Mouse (Mus musculus): ENCODE measurements around the gene Pgm3. TPM values are rescaled to one million over a fixed set of nuclear protein-coding genes. Genes with fewer than 3 reads are reported as not detected.

The Pgm3 gene
- polyA plus RNA-seq, 1 experiment from 2014 or later = 40.4 TPM

GRCm38 (mm10) chr9:86583740-86584139 lies 12.1 kb upstream of the Pgm3 start:
- H3K9me3 ChIP-seq (replicated peaks) = no peaks in the 10 kb centered on the region
- H3K27ac ChIP-seq = no peak overlapping the region
- ATAC-seq (ENCODE audit: low FRiP score) = peak; percentile 73; the same call in 1 of the 2 replicates
- no peak overlapping the region for H3K4me3 ChIP-seq
- 52% methylated on average over 3 of the region's 3 CpGs for WGBS
- no peaks in the 10 kb centered on the region for H3K36me3 ChIP-seq
- no peak overlapping the region for H3K9ac ChIP-seq
- no peak overlapping the region for H3K4me2 ChIP-seq (replicated peaks)
- no peaks in the 10 kb centered on the region for H3K4me1 ChIP-seq
- H3K27me3 ChIP-seq = no peaks in the 10 kb centered on the region

DNA sequence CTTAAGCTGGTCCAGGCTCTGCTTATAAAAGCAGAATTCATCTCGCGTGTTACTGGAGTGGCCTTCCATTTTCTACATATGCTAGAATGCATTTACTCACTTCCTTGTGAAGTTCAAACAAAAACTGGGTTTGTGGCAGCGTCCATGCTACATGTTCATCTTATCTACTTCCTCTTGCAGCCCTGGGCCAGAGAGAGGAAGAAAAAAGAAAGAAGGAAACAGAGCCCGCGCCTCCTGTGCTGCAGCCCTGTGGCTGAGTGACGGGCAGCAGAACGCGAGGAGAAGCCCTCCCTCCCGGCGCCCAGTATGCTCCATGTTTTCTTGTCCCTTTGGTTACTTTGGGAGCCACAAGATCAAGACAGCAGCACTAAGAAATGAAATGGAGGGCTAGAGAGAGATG lies 8.0 kb upstream of the Pgm3 start:
- Histone ChIP-seq H3K9me3 (replicated peaks) (no peaks in the 10 kb centered on the region), H3K27me3 (no peaks in the 10 kb centered on the region), H3K27ac (no peak overlapping the region), H3K4me2 (replicated peaks) (no peak overlapping the region), H3K4me1 (no peaks in the 10 kb centered on the region), H3K36me3 (no peaks in the 10 kb centered on the region), H3K4me3 (no peak overlapping the region), H3K9ac (no peak overlapping the region)
- no peak for ATAC-seq (ENCODE audit: low FRiP score)
- 92% methylated on average over 10 of the region's 10 CpGs for WGBS

GRCm38 (mm10) chr9:86575178-86575577 lies 3.5 kb upstream of the Pgm3 start:
- ATAC-seq (ENCODE audit: low FRiP score) = no peak
- Histone ChIP-seq H3K9me3 (replicated peaks) (no peaks in the 10 kb centered on the region), H3K36me3 (no peaks in the 10 kb centered on the region), H3K27ac (no peak overlapping the region), H3K4me3 (no peak overlapping the region), H3K9ac (no peak overlapping the region), H3K4me1 (peaks cover 14% of the 10 kb centered on the region), H3K27me3 (no peaks in the 10 kb centered on the region), H3K4me2 (replicated peaks) (no peak overlapping the region)
- WGBS = 94% methylated on average over 6 of the region's 6 CpGs

DNA sequence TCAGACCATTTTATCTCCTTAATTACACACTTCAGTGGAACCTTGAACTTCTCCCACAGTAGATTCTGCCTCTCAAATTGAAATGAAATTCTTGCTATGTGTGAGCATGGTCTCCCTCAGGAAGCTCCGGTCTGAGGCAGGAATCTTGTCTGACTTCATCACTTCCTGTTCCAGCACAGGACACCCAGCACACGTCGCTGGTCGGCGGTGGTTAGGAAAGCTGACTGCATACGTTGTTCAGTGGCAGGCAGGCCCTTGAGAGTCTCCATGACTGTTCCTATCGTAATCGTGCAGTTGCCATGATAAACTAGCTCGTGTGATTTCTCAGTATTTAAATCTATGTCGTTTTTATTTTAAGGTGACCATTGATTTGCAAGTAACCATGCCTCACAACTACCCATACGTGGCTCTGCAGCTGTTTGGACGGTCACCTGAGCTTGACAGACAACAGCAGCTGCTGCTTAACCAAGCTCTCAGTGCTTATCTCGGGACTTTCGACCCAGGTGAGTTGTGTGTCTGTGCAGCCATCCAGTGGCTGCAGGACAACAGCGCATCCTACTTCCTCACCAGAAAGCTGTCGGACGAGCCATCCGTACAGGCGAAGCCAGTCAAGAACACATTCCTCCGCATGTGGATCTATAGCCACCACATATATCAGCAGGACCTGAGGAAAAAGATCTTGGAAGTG lies 2.1 kb upstream of the Pgm3 start:
- H3K36me3 ChIP-seq = peaks cover 8% of the 10 kb centered on the region; the same call in 1 of the 2 replicates
- H3K4me2 ChIP-seq (replicated peaks) = no peak overlapping the region
- H3K4me1 ChIP-seq = peaks cover 15% of the 10 kb centered on the region
- H3K27me3 ChIP-seq = no peaks in the 10 kb centered on the region
- 87% methylated on average over 20 of the region's 20 CpGs for whole genome bisulfite sequencing
- H3K27ac ChIP-seq = no peak overlapping the region
- no peaks in the 10 kb centered on the region for H3K9me3 ChIP-seq (replicated peaks)
- no peak overlapping the region for H3K9ac ChIP-seq
- no peak for ATAC-seq (ENCODE audit: low FRiP score)
- no peak overlapping the region for H3K4me3 ChIP-seq

- no peaks in the 10 kb centered on the region for H3K9me3 ChIP-seq (replicated peaks)
- peak overlapping the region; percentile 70 for H3K4me2 ChIP-seq (replicated peaks)
- ATAC-seq (ENCODE audit: low FRiP score) = no peak; the same call in 1 of the 2 replicates
- no peak overlapping the region for H3K27ac ChIP-seq
- peaks cover 13% of the 10 kb centered on the region; the same call in 1 of the 2 replicates for H3K36me3 ChIP-seq
- peak overlapping the region; percentile 69 for H3K4me3 ChIP-seq
- peak overlapping the region; percentile 61; the same call in 1 of the 2 replicates for H3K9ac ChIP-seq
- 8% methylated on average over 13 of the region's 13 CpGs for WGBS
- peaks cover 15% of the 10 kb centered on the region for H3K4me1 ChIP-seq
- H3K27me3 ChIP-seq = no peaks in the 10 kb centered on the region
Observed at GRCm38 (mm10) chr9:86572636-86573291, 1.1 kb upstream of the Pgm3 start.

DNA sequence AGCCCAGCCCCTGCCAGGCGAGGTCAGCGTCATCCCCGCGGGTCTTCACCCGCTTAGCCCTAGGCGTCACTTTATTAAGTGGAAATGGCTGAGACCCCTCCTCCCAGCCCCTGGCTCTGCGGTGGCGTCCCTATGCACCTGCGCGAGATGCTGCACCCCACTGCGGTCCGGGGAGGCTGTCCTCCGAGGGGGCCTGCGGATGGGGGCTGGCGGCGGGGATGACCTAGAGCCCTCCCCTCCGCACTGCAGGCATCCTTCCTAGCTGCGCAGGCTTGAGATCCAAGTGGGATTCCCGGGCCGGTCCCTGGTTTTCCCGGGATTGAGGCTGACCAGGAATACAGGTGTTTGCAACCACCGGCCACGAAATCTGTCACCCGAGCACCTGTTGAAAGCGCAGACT lies 554 bp upstream of the Pgm3 start:
- no peaks in the 10 kb centered on the region for H3K9me3 ChIP-seq (replicated peaks)
- H3K4me1 ChIP-seq = peaks cover 15% of the 10 kb centered on the region
- peak; percentile 74 for ATAC-seq (ENCODE audit: low FRiP score)
- no peaks in the 10 kb centered on the region for H3K27me3 ChIP-seq
- peak overlapping the region; percentile 70 for H3K4me2 ChIP-seq (replicated peaks)
- peak overlapping the region; percentile 61 for H3K9ac ChIP-seq
- H3K27ac ChIP-seq = no peak overlapping the region
- H3K36me3 ChIP-seq = peaks cover 14% of the 10 kb centered on the region; the same call in 1 of the 2 replicates
- peak overlapping the region; percentile 69 for H3K4me3 ChIP-seq
- under 1% methylated on average over 25 of the region's 25 CpGs for WGBS

- Histone ChIP-seq H3K9me3 (replicated peaks) (no peaks in the 10 kb centered on the region), H3K27ac (no peak overlapping the region), H3K9ac (peak overlapping the region; percentile 71; the same call in 1 of the 2 replicates), H3K4me3 (peak overlapping the region; percentile 69), H3K27me3 (no peaks in the 10 kb centered on the region), H3K4me1 (peaks cover 15% of the 10 kb centered on the region), H3K36me3 (peaks cover 23% of the 10 kb centered on the region), H3K4me2 (replicated peaks) (peak overlapping the region; percentile 70)
- 22% methylated on average over 8 of the region's 8 CpGs for WGBS
- no peak for ATAC-seq (ENCODE audit: low FRiP score)
Observed at GRCm38 (mm10) chr9:86570946-86571345, 696 bp downstream of the Pgm3 start.

- H3K4me2 ChIP-seq (replicated peaks) = peak overlapping the region; percentile 70
- peak overlapping the region; percentile 69 for H3K4me3 ChIP-seq
- no peak overlapping the region for H3K27ac ChIP-seq
- H3K27me3 ChIP-seq = no peaks in the 10 kb centered on the region
- peaks cover 28% of the 10 kb centered on the region for H3K36me3 ChIP-seq
- H3K9me3 ChIP-seq (replicated peaks) = no peaks in the 10 kb centered on the region
- no peak overlapping the region for H3K9ac ChIP-seq
- no peak for ATAC-seq (ENCODE audit: low FRiP score)
- peaks cover 15% of the 10 kb centered on the region for H3K4me1 ChIP-seq
- WGBS = 86% methylated on average over 10 of the region's 10 CpGs
Observed at GRCm38 (mm10) chr9:86570261-86570890, 1.3 kb downstream of the Pgm3 start.

- no peak for ATAC-seq (ENCODE audit: low FRiP score)
- Histone ChIP-seq H3K27me3 (no peaks in the 10 kb centered on the region), H3K27ac (no peak overlapping the region), H3K4me1 (peaks cover 15% of the 10 kb centered on the region), H3K9ac (no peak overlapping the region), H3K36me3 (peaks cover 38% of the 10 kb centered on the region), H3K9me3 (replicated peaks) (no peaks in the 10 kb centered on the region), H3K4me2 (replicated peaks) (no peak overlapping the region), H3K4me3 (no peak overlapping the region)
- WGBS = 83% methylated on average over 3 of the region's 3 CpGs
Observed at GRCm38 (mm10) chr9:86569314-86569910, 2.2 kb downstream of the Pgm3 start.

- no peak overlapping the region for H3K4me2 ChIP-seq (replicated peaks)
- no peaks in the 10 kb centered on the region for H3K27me3 ChIP-seq
- H3K9me3 ChIP-seq (replicated peaks) = no peaks in the 10 kb centered on the region
- 90% methylated on average over 3 of the region's 3 CpGs for WGBS
- H3K36me3 ChIP-seq = peaks cover 75% of the 10 kb centered on the region
- no peak for ATAC-seq (ENCODE audit: low FRiP score)
- H3K27ac ChIP-seq = no peak overlapping the region
- no peak overlapping the region for H3K4me3 ChIP-seq
- H3K4me1 ChIP-seq = no peaks in the 10 kb centered on the region
- no peak overlapping the region for H3K9ac ChIP-seq
Observed at GRCm38 (mm10) chr9:86560543-86560942, 11.1 kb downstream of the Pgm3 start.

GRCm38 (mm10) chr9:86554641-86555040 lies 17.0 kb downstream of the Pgm3 start:
- Histone ChIP-seq H3K9me3 (replicated peaks) (no peaks in the 10 kb centered on the region), H3K4me1 (no peaks in the 10 kb centered on the region), H3K27ac (no peak overlapping the region), H3K36me3 (peaks cover 69% of the 10 kb centered on the region), H3K9ac (no peak overlapping the region), H3K4me2 (replicated peaks) (no peak overlapping the region), H3K27me3 (no peaks in the 10 kb centered on the region), H3K4me3 (no peak overlapping the region)
- ATAC-seq (ENCODE audit: low FRiP score) = no peak
- WGBS = 91% methylated on average over 4 of the region's 4 CpGs

- WGBS = 92% methylated on average over 9 of the region's 9 CpGs
- H3K36me3 ChIP-seq = peaks cover 70% of the 10 kb centered on the region
- H3K9me3 ChIP-seq (replicated peaks) = no peaks in the 10 kb centered on the region
- no peak overlapping the region for H3K9ac ChIP-seq
- no peak overlapping the region for H3K4me3 ChIP-seq
- no peaks in the 10 kb centered on the region for H3K27me3 ChIP-seq
- no peak overlapping the region for H3K4me2 ChIP-seq (replicated peaks)
- no peak for ATAC-seq (ENCODE audit: low FRiP score)
- H3K27ac ChIP-seq = no peak overlapping the region
- H3K4me1 ChIP-seq = no peaks in the 10 kb centered on the region
Observed at GRCm38 (mm10) chr9:86553886-86554285, 17.8 kb downstream of the Pgm3 start.
